Mouse (Mus musculus) MEL (cell line): Measurements from ENCODE around the gene Naa35. TPM values are rescaled to one million over a fixed set of nuclear protein-coding genes. Genes with fewer than 3 reads are reported as not detected.

Experiments used
- DNase-seq: peaks from one replicate; pipeline ENCODE4 v3.0.0; 2011; ENCODE audit warnings: low read depth, low spot score
- H3K27ac ChIP-seq: 2 replicates; pipeline ENCODE4 v1.5.1; 2012; ENCODE audit warnings: low read depth, mild to moderate bottlenecking, control low read depth, low read length, moderate library complexity; ENCODE audit not compliant: control insufficient read depth
- H3K27me3 ChIP-seq, 2 experiments: fragments of 150-350 bp in 1 of 2; sonication (generic) in 1 of 2; 2 replicates each; pipeline ENCODE4 v1.6.1; 2012; ENCODE audit warnings: low read length in 2 of 2, mild to moderate bottlenecking in 2 of 2, improper control_type of control experiment in 1 of 2, moderate library complexity in 1 of 2; ENCODE audit not compliant: insufficient read depth in 2 of 2, control insufficient read depth in 1 of 2
- H3K36me3 ChIP-seq, 2 experiments: 2 replicates each; pipeline ENCODE4 v1.6.1; 2012 to 2014; ENCODE audit warnings: low read length in 2 of 2, improper control_type of control experiment in 1 of 2, inconsistent platforms in 1 of 2, mild to moderate bottlenecking in 1 of 2; ENCODE audit not compliant: insufficient read depth in 2 of 2, control insufficient read depth in 1 of 2
- H3K4me1 ChIP-seq, 2 experiments: fragments of 150-350 bp in 1 of 2; sonication (generic) in 1 of 2; 2 replicates each; pipeline ENCODE4 v1.6.1; 2012; ENCODE audit warnings: low read length in 2 of 2, improper control_type of control experiment in 1 of 2, mild to moderate bottlenecking in 1 of 2; ENCODE audit not compliant: insufficient read depth in 2 of 2, control insufficient read depth in 1 of 2
- H3K4me3 ChIP-seq, 2 experiments: fragments of 150-350 bp in 1 of 2; sonication (generic) in 1 of 2; 2 replicates each; pipeline ENCODE4 v1.5.1; 2012; ENCODE audit warnings: low read depth in 2 of 2, low read length in 2 of 2, mild to moderate bottlenecking in 2 of 2, moderate library complexity in 2 of 2, control low read depth in 1 of 2, improper control_type of control experiment in 1 of 2; ENCODE audit not compliant: control insufficient read depth in 1 of 2, insufficient read depth in 1 of 2
- H3K79me2 ChIP-seq: 2 replicates; pipeline ENCODE4 v1.6.1; 2012; ENCODE audit warnings: mild to moderate bottlenecking, low read length, moderate library complexity; ENCODE audit not compliant: control insufficient read depth, poor library complexity, insufficient read depth
- H3K9ac ChIP-seq: 2 replicates; pipeline ENCODE4 v1.6.1; 2012; ENCODE audit warnings: low read depth, mild to moderate bottlenecking, control low read depth, low read length, moderate library complexity; ENCODE audit not compliant: control insufficient read depth, poor library complexity, severe bottlenecking
- H3K9me3 ChIP-seq: fragments of 150-350 bp; sonication (generic); replicated peaks from 2 replicates; pipeline ENCODE4 v1.6.1; 2012; ENCODE audit warnings: mild to moderate bottlenecking, low read length, improper control_type of control experiment, moderate library complexity; ENCODE audit not compliant: insufficient read depth
- CHD2 ChIP-seq: IDR thresholded peaks from 2 replicates; pipeline ENCODE4 v1.6.1; 2011; ENCODE audit warnings: low read length, improper control_type of control experiment
- EP300 ChIP-seq, 2 experiments: IDR thresholded peaks; 2 replicates each; pipeline ENCODE4 v1.6.1; 2011; ENCODE audit warnings: improper control_type of control experiment in 2 of 2, low read length in 2 of 2, low read depth in 1 of 2, mild to moderate bottlenecking in 1 of 2
- ETS1 ChIP-seq: IDR thresholded peaks from 2 replicates; pipeline ENCODE4 v1.6.1; 2012; ENCODE audit warnings: low read depth, mild to moderate bottlenecking, inconsistent platforms, low read length, improper control_type of control experiment, moderate library complexity
- MXI1 ChIP-seq: IDR thresholded peaks from 2 replicates; pipeline ENCODE4 v1.6.1; 2011; ENCODE audit warnings: mild to moderate bottlenecking, low read depth, low read length, improper control_type of control experiment
- MYC ChIP-seq: IDR thresholded peaks from 2 replicates; pipeline ENCODE4 v1.6.1; 2011; ENCODE audit warnings: low read depth, mild to moderate bottlenecking, low read length, improper control_type of control experiment, moderate library complexity
- NELFE ChIP-seq: IDR thresholded peaks from 2 replicates; pipeline ENCODE4 v1.6.1; 2011; ENCODE audit warnings: low read depth, low read length, improper control_type of control experiment
- NRF1 ChIP-seq: IDR thresholded peaks from 2 replicates; pipeline ENCODE4 v1.6.1; 2014; ENCODE audit warnings: low read depth, mild to moderate bottlenecking, inconsistent platforms, low read length, improper control_type of control experiment, moderate library complexity; ENCODE audit not compliant: poor library complexity, insufficient read depth, severe bottlenecking
- POLR2AphosphoS2 ChIP-seq: IDR thresholded peaks from 2 replicates; pipeline ENCODE4 v1.6.1; 2011; ENCODE audit warnings: low read length, improper control_type of control experiment
- POLR2AphosphoS5 ChIP-seq: IDR thresholded peaks from 2 replicates; pipeline ENCODE4 v1.6.1; 2012; ENCODE audit warnings: low read depth, borderline replicate concordance, mild to moderate bottlenecking, inconsistent platforms, low read length, moderate library complexity, mixed read lengths
- RAD21 ChIP-seq: IDR thresholded peaks from 2 replicates; pipeline ENCODE4 v1.6.1; 2011; ENCODE audit warnings: mild to moderate bottlenecking, low read depth, low read length, improper control_type of control experiment
- RCOR1 ChIP-seq: IDR thresholded peaks from 2 replicates; pipeline ENCODE4 v1.6.1; 2012; ENCODE audit warnings: low read depth, mild to moderate bottlenecking, inconsistent platforms, low read length, improper control_type of control experiment
- SIN3A ChIP-seq: IDR thresholded peaks from 2 replicates; pipeline ENCODE4 v1.6.1; 2012; ENCODE audit warnings: low read length, improper control_type of control experiment, inconsistent platforms
- TAL1 ChIP-seq: IDR thresholded peaks from 2 replicates; pipeline ENCODE4 v1.6.1; 2012; ENCODE audit warnings: mild to moderate bottlenecking, inconsistent platforms, low read length, moderate library complexity, mixed read lengths
- TBP ChIP-seq: IDR thresholded peaks from 2 replicates; pipeline ENCODE4 v1.8.0; 2011; ENCODE audit warnings: low read depth, low read length, improper control_type of control experiment
- TCF12 ChIP-seq: IDR thresholded peaks from 2 replicates; pipeline ENCODE4 v1.6.1; 2014; ENCODE audit warnings: low read depth, mild to moderate bottlenecking, inconsistent platforms, low read length, improper control_type of control experiment, moderate library complexity
- USF1 ChIP-seq: IDR thresholded peaks from 2 replicates; pipeline ENCODE4 v1.6.1; 2014; ENCODE audit warnings: low read depth, mild to moderate bottlenecking, inconsistent platforms, low read length, improper control_type of control experiment, moderate library complexity
- ZMIZ1 ChIP-seq: IDR thresholded peaks from 2 replicates; pipeline ENCODE4 v1.6.1; 2012; ENCODE audit warnings: low read depth, mild to moderate bottlenecking, inconsistent platforms, low read length, improper control_type of control experiment, moderate library complexity
- polyA plus RNA-seq, 2 experiments: library from polyadenylated mRNA; stranded (reverse) in 1 of 2; unstranded in 1 of 2; fragments of >175 nt in 1 of 2; fragments of >200 nt in 1 of 2; gene quantifications; 2 replicates each; pipeline versions ENCODE4 v1.2.1 to v1.2.4; 2012; ENCODE audit warnings: low replicate concordance in 2 of 2, low read depth in 1 of 2; ENCODE audit not compliant: insufficient read length in 2 of 2, insufficient read depth in 1 of 2, missing spikeins in 1 of 2
- total RNA-seq: library from RNA; depleted of rRNA; stranded (reverse); fragments of 300-350 nt; gene quantifications from 2 replicates; pipeline ENCODE4 v1.2.3, GENCODE M21; 2012

Naa35 gene
- total and polyA plus RNA-seq, 3 experiments = 19.5 to 44.4 TPM; not detected in 1

- Histone ChIP-seq H3K4me3 (no peak overlapping the region; a peak in 1 of 4 replicates), H3K4me1 (peaks cover 11 to 41% of the 10 kb centered on the region in 2 experiments), H3K27me3 (no peaks in the 10 kb centered on the region), H3K79me2 (peaks cover 21% of the 10 kb centered on the region), H3K27ac (peak overlapping the region; percentile 22), H3K36me3 (peaks cover 0 to 28% of the 10 kb centered on the region in 2 experiments; a peak in 2 of 4 replicates), H3K9me3 (no peaks in the 10 kb centered on the region), H3K9ac (no peak overlapping the region)
- peak; percentile 53 for DNase-seq
- peak; percentile 40; the same call in 1 of the 2 replicates for TF ChIP-seq TAL1
- no peak for TF ChIP-seq RCOR1
- no peak for TF ChIP-seq ETS1
- TF ChIP-seq NRF1 = no peak
- no peak for TF ChIP-seq NELFE
- TF ChIP-seq MXI1 = no peak
- TF ChIP-seq TCF12 = 0 out of 2 replicates have a peak, but pooled peaks have one; percentile 9
- peak; percentile 25; the same call in 1 of the 2 replicates for TF ChIP-seq SIN3A
- no peak for TF ChIP-seq POLR2AphosphoS5
- no peak for TF ChIP-seq MYC
- peak; percentile 28 to 41; a peak in 2 of 4 replicates for TF ChIP-seq EP300 (IDR thresholded peaks at IDR 0.05; ENCODE audit: low read depth in 1 of 2, low read length in 2 of 2)
- 0 out of 2 replicates have a peak, but pooled peaks have one; percentile 22 for TF ChIP-seq TBP
Measured at GRCm38 (mm10) chr13:59672248-59672647, 87.2 kb downstream of the Naa35 start.

GRCm38 (mm10) chr13:59673597-59673996, 88.5 kb downstream of the Naa35 start:
- Histone ChIP-seq H3K27me3 (no peaks in the 10 kb centered on the region), H3K4me1 (peaks cover 12 to 33% of the 10 kb centered on the region in 2 experiments), H3K4me3 (no peak overlapping the region; a peak in 1 of 4 replicates), H3K36me3 (peaks cover 0 to 22% of the 10 kb centered on the region in 2 experiments; a peak in 2 of 4 replicates), H3K9ac (peak overlapping the region; percentile 29; the same call in 1 of the 2 replicates), H3K9me3 (no peaks in the 10 kb centered on the region), H3K27ac (no peak overlapping the region), H3K79me2 (peaks cover 21% of the 10 kb centered on the region)
- TF ChIP-seq ZMIZ1 = no peak
- no peak for TF ChIP-seq ETS1
- TF ChIP-seq POLR2AphosphoS2 = no peak
- no peak for TF ChIP-seq NRF1
- no peak for TF ChIP-seq MXI1
- TF ChIP-seq USF1 = no peak
- no peak for TF ChIP-seq CHD2
- no peak for TF ChIP-seq RAD21
- DNase-seq = no peak
